Mouse (Mus musculus): ENCODE measurements at regions not wholly inside any gene's neighbourhood (a gene's known extent, or its start where the extent isn't known, plus 50 kb on each side); places are given as distances from the start of the nearest gene placed in this dataset.

DNA sequence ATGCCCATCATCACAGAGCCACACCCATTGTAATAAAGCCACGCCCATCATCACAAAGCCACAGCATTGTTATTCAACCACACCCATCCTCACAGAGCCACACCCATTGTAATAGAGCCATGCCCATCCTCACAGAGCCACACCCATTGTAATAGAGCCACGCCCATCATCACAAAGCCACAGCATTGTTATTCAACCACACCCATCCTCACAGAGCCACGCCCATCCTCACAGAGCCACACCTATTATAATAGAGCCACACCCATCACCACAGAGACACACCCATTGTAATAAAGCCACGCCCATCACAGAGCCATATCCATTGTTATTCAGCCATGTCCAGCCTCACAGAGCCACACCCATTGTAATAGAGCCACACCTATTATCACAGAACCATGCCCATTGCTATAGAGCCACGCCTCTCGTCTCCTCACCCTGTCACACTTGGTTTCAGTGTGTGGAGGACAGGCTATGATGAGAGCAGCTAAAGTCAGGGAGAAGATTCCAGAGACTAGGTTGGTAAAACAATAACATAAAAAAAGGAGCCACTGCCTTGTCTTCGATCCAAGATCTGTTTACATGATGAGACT lies 85.6 kb downstream of the Gxylt1 start:
- H3K4me3 ChIP-seq (ENCODE audit: low read depth, low read length), result no peak overlapping the region
- H3K36me3 ChIP-seq (ENCODE audit: control insufficient read depth, insufficient read depth, low read length), result no peaks in the 10 kb centered on the region
- no peak overlapping the region for H3K4me2 ChIP-seq (replicated peaks; ENCODE audit: low read depth, low read length)
- ATAC-seq (ENCODE audit: insufficient number of reproducible peaks, insufficient read depth, low FRiP score, low read depth), result no peak
- no peaks in the 10 kb centered on the region for H3K27me3 ChIP-seq (ENCODE audit: control insufficient read depth, insufficient read depth, low read length)
- H3K9me3 ChIP-seq (ENCODE audit: control insufficient read depth, low read depth, low read length), result no peaks in the 10 kb centered on the region
- no peak overlapping the region for H3K9ac ChIP-seq (replicated peaks; ENCODE audit: low read depth, low read length)
- no peaks in the 10 kb centered on the region for H3K4me1 ChIP-seq (ENCODE audit: control insufficient read depth, insufficient read depth, low read length)
- H3K27ac ChIP-seq (ENCODE audit: low read length), result no peak overlapping the region
- 83% methylated on average over 7 of the region's 7 CpGs for WGBS

DNA sequence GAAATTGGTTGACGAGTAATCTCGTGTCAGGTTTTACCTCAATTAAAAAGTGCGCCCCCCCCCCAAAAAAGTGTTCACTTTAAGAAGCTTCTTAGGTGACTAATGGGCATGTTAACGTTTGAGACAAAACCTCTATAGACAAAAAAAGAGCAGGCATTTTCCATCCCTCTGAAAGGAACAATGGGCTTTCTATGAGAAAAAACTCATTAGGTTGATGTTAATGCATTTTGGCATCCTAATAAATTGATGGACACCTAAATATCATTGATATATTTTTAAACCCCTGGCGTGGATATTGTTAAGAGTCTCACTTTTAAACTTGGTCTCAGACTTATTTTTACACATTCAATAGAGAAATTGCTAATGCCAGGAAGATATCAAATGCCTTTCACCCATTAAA lies 98.8 kb downstream of the Gxylt1 start:
- no peak for ATAC-seq (ENCODE audit: insufficient number of reproducible peaks, insufficient read depth, low FRiP score, low read depth)
- H3K36me3 ChIP-seq (ENCODE audit: control insufficient read depth, insufficient read depth, low read length), result no peaks in the 10 kb centered on the region
- H3K27me3 ChIP-seq (ENCODE audit: control insufficient read depth, insufficient read depth, low read length), result no peaks in the 10 kb centered on the region
- H3K4me1 ChIP-seq (ENCODE audit: control insufficient read depth, insufficient read depth, low read length), result no peaks in the 10 kb centered on the region
- no peak overlapping the region for H3K4me2 ChIP-seq (replicated peaks; ENCODE audit: low read depth, low read length)
- WGBS, result 84% methylated on average over 5 of the region's 5 CpGs
- H3K9ac ChIP-seq (replicated peaks; ENCODE audit: low read depth, low read length), result no peak overlapping the region
- no peaks in the 10 kb centered on the region for H3K9me3 ChIP-seq (ENCODE audit: control insufficient read depth, low read depth, low read length)
- no peak overlapping the region for H3K4me3 ChIP-seq (ENCODE audit: low read depth, low read length)
- H3K27ac ChIP-seq (ENCODE audit: low read length), result no peak overlapping the region

DNA sequence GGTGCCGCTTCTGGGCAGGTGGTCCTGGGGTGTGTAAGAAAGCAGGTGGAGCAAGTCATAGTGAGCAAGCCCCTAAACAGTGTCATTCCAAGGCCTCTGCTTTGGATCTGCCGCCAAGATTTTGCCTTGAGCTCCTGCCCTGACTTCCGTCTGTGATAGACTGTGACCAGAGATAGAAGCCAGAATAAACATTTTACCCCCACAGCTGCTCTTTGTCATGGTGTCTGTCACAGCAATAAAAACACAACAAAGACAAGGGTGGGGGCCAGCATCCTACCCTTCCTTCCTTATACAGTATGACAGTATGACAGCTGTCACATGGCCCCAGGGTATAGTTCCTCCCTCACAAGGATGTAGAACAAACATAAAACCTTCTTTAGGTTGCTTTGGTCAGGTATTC lies 106.2 kb downstream of the Gxylt1 start:
- ATAC-seq (ENCODE audit: insufficient number of reproducible peaks, insufficient read depth, low FRiP score, low read depth), result no peak
- Histone ChIP-seq H3K4me1 (ENCODE audit: control insufficient read depth, insufficient read depth, low read length) (no peaks in the 10 kb centered on the region), H3K36me3 (ENCODE audit: control insufficient read depth, insufficient read depth, low read length) (no peaks in the 10 kb centered on the region), H3K27ac (ENCODE audit: low read length) (no peak overlapping the region), H3K4me3 (ENCODE audit: low read depth, low read length) (no peak overlapping the region), H3K9me3 (ENCODE audit: control insufficient read depth, low read depth, low read length) (no peaks in the 10 kb centered on the region), H3K9ac (replicated peaks; ENCODE audit: low read depth, low read length) (no peak overlapping the region), H3K4me2 (replicated peaks; ENCODE audit: low read depth, low read length) (no peak overlapping the region), H3K27me3 (ENCODE audit: control insufficient read depth, insufficient read depth, low read length) (no peaks in the 10 kb centered on the region)
- WGBS, result 51% methylated on average over 3 of the region's 3 CpGs

DNA sequence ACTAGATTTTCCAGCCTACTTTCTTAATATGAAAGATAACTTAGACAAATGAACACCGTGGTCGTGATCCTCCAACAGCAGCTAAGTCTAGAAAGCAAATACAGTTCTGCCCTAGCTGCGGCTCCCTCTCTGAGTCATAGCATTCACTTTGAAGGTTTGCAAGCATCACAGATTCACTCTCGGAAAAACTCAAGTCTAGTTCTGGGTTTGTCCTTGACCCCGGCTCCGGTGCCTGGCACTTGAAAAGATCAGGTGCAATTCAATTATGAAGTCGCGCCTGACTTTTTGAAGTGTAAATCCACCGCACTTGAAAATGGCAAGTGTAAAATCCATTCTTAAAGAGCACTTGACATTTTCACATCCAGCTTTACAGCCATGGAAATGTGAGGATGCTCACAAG lies 107.5 kb downstream of the Gxylt1 start:
- no peak for ATAC-seq (ENCODE audit: insufficient number of reproducible peaks, insufficient read depth, low FRiP score, low read depth)
- Histone ChIP-seq H3K27ac (ENCODE audit: low read length) (no peak overlapping the region), H3K9me3 (ENCODE audit: control insufficient read depth, low read depth, low read length) (no peaks in the 10 kb centered on the region), H3K4me3 (ENCODE audit: low read depth, low read length) (no peak overlapping the region), H3K36me3 (ENCODE audit: control insufficient read depth, insufficient read depth, low read length) (no peaks in the 10 kb centered on the region), H3K9ac (replicated peaks; ENCODE audit: low read depth, low read length) (no peak overlapping the region), H3K27me3 (ENCODE audit: control insufficient read depth, insufficient read depth, low read length) (no peaks in the 10 kb centered on the region), H3K4me2 (replicated peaks; ENCODE audit: low read depth, low read length) (no peak overlapping the region), H3K4me1 (ENCODE audit: control insufficient read depth, insufficient read depth, low read length) (no peaks in the 10 kb centered on the region)
- WGBS, result 91% methylated on average over 9 of the region's 9 CpGs

DNA sequence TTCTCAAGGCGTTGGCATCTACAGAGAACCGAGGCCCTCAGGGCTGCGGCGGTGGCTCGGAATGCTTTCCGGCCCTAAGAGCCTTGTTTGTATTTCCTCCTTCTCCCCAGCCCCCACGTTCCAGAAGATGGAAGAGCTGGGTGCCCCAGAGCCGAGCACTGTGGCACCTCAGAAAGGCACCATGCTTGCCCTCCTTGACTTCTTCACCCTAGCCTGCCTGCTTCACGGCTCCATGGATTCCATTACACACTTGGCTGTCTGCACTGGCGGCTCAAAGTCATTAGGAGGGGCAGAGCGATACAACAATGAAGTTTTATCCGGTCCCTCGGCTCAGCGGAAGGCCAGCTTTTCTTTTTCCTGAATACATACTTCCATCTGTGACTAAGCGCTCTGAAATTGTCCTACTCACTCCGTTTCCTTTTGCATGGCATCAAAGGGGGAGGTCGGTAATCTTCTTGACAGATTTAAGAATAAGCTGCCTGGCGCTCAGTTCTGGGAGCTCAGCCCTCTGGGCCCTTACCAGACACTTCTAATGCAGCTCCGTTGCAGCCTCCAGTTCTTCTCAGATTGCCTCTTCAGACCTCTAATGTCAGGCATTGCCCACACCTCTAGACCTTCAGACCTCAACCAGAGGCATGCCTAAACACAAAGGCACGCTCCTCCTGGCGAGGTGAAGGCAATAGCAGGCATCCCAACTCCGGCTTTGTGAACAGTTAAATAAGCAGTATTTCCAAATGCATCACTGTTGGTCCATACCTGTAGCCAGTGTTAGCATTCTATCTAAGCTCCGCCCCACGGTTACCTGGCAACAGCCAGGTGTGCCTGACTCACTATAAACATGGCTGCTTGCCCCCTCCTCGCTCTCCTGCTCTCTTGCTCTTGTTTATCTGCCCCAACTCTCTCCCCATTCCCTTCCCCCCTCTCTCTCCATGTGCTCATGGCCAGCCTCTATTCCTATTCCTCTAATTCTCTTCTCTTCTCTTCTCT lies 112.8 kb downstream of the Gxylt1 start:
- Histone ChIP-seq H3K4me2 (replicated peaks; ENCODE audit: low read depth, low read length) (no peak overlapping the region), H3K9me3 (ENCODE audit: control insufficient read depth, low read depth, low read length) (no peaks in the 10 kb centered on the region), H3K27me3 (ENCODE audit: control insufficient read depth, insufficient read depth, low read length) (no peaks in the 10 kb centered on the region), H3K4me1 (ENCODE audit: control insufficient read depth, insufficient read depth, low read length) (0 out of 2 replicates have a peak, but pooled peaks cover 3% of the 10 kb centered on the region), H3K9ac (replicated peaks; ENCODE audit: low read depth, low read length) (no peak overlapping the region), H3K4me3 (ENCODE audit: low read depth, low read length) (no peak overlapping the region), H3K36me3 (ENCODE audit: control insufficient read depth, insufficient read depth, low read length) (no peaks in the 10 kb centered on the region), H3K27ac (ENCODE audit: low read length) (no peak overlapping the region)
- WGBS, result 62% methylated on average over 25 of the region's 25 CpGs
- ATAC-seq (ENCODE audit: insufficient number of reproducible peaks, insufficient read depth, low FRiP score, low read depth), result no peak

DNA sequence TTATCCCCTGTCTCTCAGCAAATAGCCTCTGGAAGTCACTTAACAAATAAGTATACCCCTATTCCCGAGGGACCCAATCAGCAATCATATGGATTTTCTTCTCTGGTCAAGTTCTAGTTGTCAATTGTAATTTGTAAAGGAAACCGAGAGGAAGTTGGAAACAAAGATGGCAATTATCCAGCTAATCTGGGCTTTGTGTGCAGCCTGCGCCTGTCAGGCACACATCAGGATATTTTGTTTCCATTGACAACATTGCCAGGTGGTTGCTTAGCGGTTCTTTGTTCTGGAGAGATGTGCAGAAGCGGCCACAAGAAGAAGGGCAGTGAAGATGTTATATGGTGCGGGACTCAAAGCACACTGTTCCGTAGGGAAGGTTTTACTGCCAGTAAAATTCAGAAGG lies 113.7 kb downstream of the Gxylt1 start:
- H3K4me2 ChIP-seq (replicated peaks; ENCODE audit: low read depth, low read length), result no peak overlapping the region
- no peak overlapping the region for H3K27ac ChIP-seq (ENCODE audit: low read length)
- WGBS, result 83% methylated on average over 7 of the region's 7 CpGs
- no peaks in the 10 kb centered on the region for H3K9me3 ChIP-seq (ENCODE audit: control insufficient read depth, low read depth, low read length)
- 0 out of 2 replicates have a peak, but pooled peaks cover 3% of the 10 kb centered on the region for H3K4me1 ChIP-seq (ENCODE audit: control insufficient read depth, insufficient read depth, low read length)
- H3K9ac ChIP-seq (replicated peaks; ENCODE audit: low read depth, low read length), result no peak overlapping the region
- H3K36me3 ChIP-seq (ENCODE audit: control insufficient read depth, insufficient read depth, low read length), result no peaks in the 10 kb centered on the region
- no peaks in the 10 kb centered on the region for H3K27me3 ChIP-seq (ENCODE audit: control insufficient read depth, insufficient read depth, low read length)
- no peak for ATAC-seq (ENCODE audit: insufficient number of reproducible peaks, insufficient read depth, low FRiP score, low read depth)
- H3K4me3 ChIP-seq (ENCODE audit: low read depth, low read length), result no peak overlapping the region

DNA sequence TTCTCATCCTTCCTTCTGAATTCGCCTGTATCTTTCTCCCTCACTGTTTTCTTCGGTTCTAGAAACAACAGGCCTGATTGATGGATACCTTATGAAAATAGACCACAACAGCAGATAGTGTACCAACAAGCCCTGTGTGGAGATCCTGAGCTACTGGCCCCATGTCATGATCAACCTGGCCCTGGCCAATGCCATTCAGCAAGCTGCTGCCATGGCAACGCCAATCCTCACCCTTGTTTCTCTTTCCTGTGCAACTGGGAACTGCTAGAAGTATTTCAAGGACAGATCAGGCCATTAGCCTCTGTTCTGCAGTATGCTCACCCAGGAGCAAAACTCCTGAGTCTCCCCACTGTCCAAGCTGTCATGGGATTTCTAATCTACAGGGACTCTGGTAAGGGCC lies 119.2 kb downstream of the Gxylt1 start:
- H3K27me3 ChIP-seq (ENCODE audit: control insufficient read depth, insufficient read depth, low read length), result no peaks in the 10 kb centered on the region
- ATAC-seq (ENCODE audit: insufficient number of reproducible peaks, insufficient read depth, low FRiP score, low read depth), result no peak
- H3K4me2 ChIP-seq (replicated peaks; ENCODE audit: low read depth, low read length), result no peak overlapping the region
- no peaks in the 10 kb centered on the region for H3K4me1 ChIP-seq (ENCODE audit: control insufficient read depth, insufficient read depth, low read length)
- no peak overlapping the region for H3K9ac ChIP-seq (replicated peaks; ENCODE audit: low read depth, low read length)
- no peaks in the 10 kb centered on the region for H3K36me3 ChIP-seq (ENCODE audit: control insufficient read depth, insufficient read depth, low read length)
- no peak overlapping the region for H3K27ac ChIP-seq (ENCODE audit: low read length)
- 80% methylated on average over 3 of the region's 3 CpGs for WGBS
- no peak overlapping the region for H3K4me3 ChIP-seq (ENCODE audit: low read depth, low read length)
- H3K9me3 ChIP-seq (ENCODE audit: control insufficient read depth, low read depth, low read length), result no peaks in the 10 kb centered on the region

DNA sequence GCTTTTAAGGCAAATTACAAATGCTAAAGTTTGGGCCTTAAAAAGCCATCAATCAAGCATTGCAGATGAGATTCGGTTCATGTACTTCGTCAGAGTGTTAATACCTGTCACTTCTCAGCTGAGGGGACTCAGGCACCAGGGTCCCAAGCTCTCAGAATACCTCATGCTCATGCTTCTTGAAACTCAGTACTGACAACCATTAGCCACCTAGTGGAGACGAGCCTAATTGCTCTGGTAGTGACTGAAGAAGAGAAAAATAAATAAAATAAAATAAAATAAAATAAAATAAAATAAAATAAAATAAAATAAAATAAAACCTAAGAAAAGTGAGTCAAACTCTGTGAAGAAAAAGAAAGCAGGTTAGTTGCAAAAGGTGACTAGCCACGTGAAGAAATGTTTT lies 121.0 kb downstream of the Gxylt1 start:
- WGBS, result 52% methylated on average over 4 of the region's 4 CpGs
- no peaks in the 10 kb centered on the region for H3K4me1 ChIP-seq (ENCODE audit: control insufficient read depth, insufficient read depth, low read length)
- no peaks in the 10 kb centered on the region for H3K27me3 ChIP-seq (ENCODE audit: control insufficient read depth, insufficient read depth, low read length)
- H3K9ac ChIP-seq (replicated peaks; ENCODE audit: low read depth, low read length), result no peak overlapping the region
- no peak overlapping the region for H3K27ac ChIP-seq (ENCODE audit: low read length)
- no peaks in the 10 kb centered on the region for H3K36me3 ChIP-seq (ENCODE audit: control insufficient read depth, insufficient read depth, low read length)
- no peak for ATAC-seq (ENCODE audit: insufficient number of reproducible peaks, insufficient read depth, low FRiP score, low read depth)
- no peaks in the 10 kb centered on the region for H3K9me3 ChIP-seq (ENCODE audit: control insufficient read depth, low read depth, low read length)
- no peak overlapping the region for H3K4me3 ChIP-seq (ENCODE audit: low read depth, low read length)
- no peak overlapping the region for H3K4me2 ChIP-seq (replicated peaks; ENCODE audit: low read depth, low read length)

All from stomach, embryonic 14.5 days (tissue).